Mouse (Mus musculus): ENCODE results near the gene Pwp2. TPM values are rescaled to one million over a fixed set of nuclear protein-coding genes. Genes with fewer than 3 reads are reported as not detected.

Gene Pwp2
- polyA plus RNA-seq, 1 experiment from 2014 or later = 14.2 TPM

DNA sequence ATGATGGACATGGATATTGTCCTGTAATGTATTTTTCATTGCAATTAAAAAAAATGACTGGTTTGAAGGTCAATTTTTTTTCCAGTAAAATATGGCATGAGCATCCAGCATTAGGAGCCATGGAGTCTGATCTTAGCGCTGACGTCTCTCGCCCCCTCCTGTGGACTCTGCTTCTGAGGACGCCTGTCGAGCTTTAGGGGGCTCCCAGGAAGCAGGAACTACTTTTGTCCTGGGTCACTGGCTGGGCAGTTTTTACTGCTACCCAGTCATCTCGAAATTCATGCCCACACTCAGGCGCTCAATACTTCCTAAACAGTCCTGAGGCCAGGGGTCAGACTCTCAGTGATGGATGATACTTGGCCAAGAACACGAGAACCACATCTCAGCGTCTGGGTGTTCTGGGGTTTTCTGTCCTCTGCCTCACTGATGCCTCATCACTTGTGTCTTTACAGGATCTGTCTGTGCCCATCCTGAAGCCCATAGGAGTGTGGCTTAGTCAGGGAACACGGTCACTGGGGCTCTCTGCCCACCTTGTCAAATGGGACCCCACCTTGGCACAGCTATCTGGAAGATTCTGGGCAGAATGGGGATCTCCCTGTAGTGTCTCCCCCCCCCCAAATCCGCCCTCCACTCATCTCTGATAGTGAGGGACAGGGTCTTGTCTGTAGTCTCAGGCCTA lies 45.2 kb downstream of the Pwp2 start:
- Histone ChIP-seq H3K4me3 (no peak overlapping the region), H3K27me3 (replicated peaks) (no peaks in the 10 kb centered on the region), H3K9me3 (replicated peaks) (no peaks in the 10 kb centered on the region), H3K9ac (no peak overlapping the region), H3K27ac (ENCODE audit: poor library complexity, severe bottlenecking) (no peak overlapping the region), H3K36me3 (no peaks in the 10 kb centered on the region), H3K4me2 (no peak overlapping the region), H3K4me1 (replicated peaks) (peaks cover 23% of the 10 kb centered on the region)
- 74% methylated on average over 11 of the region's 11 CpGs for WGBS
- no peak for ATAC-seq (ENCODE audit: insufficient number of reproducible peaks, low FRiP score)

GRCm38 (mm10) chr10:78138812-78139523 lies 46.0 kb downstream of the Pwp2 start:
- H3K4me2 ChIP-seq = 0 out of 2 replicates have a peak overlapping the region, but pooled peaks have one; percentile 11

DNA sequence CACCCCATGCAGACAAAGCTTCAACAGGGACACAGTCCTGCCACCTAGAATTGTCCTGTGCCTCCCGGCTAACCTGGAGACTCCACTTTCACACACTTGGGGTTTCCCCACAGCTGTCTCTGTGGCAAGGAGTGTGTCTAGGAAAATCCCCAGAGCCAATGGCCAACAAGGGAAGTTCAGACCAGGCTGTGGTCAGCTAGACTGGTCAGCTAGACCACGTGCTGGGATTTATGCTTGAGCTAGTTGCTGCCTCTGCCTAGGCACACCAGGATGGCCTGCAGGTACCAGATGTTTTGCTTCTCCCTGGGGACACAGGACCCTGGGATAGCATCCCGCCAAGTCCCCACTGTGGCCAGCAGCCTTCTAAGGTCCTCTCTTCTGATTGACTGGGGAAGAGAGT lies 47.8 kb downstream of the Pwp2 start:
- Histone ChIP-seq H3K9ac (no peak overlapping the region), H3K36me3 (no peaks in the 10 kb centered on the region), H3K4me1 (replicated peaks) (peaks cover 28% of the 10 kb centered on the region), H3K27ac (ENCODE audit: poor library complexity, severe bottlenecking) (no peak overlapping the region), H3K27me3 (replicated peaks) (no peaks in the 10 kb centered on the region), H3K9me3 (replicated peaks) (no peaks in the 10 kb centered on the region), H3K4me2 (no peak overlapping the region), H3K4me3 (no peak overlapping the region)
- 77% methylated on average over 3 of the region's 3 CpGs for WGBS
- no peak for ATAC-seq (ENCODE audit: insufficient number of reproducible peaks, low FRiP score)

More at GRCm38 (mm10) chr10:78138812-78139523, 46.0 kb downstream of the Pwp2 start:
- ATAC-seq (ENCODE audit: insufficient number of reproducible peaks, low FRiP score) = 0 out of 2 replicates have a peak, but pooled peaks have one; percentile 45
- peaks cover 28% of the 10 kb centered on the region for H3K4me1 ChIP-seq (replicated peaks)
- H3K4me3 ChIP-seq = no peak overlapping the region
- H3K9ac ChIP-seq = no peak overlapping the region; the same call in 1 of the 2 replicates
- peak overlapping the region; percentile 61 for H3K27ac ChIP-seq (ENCODE audit: poor library complexity, severe bottlenecking)
- H3K36me3 ChIP-seq = no peaks in the 10 kb centered on the region
- H3K9me3 ChIP-seq (replicated peaks) = no peaks in the 10 kb centered on the region
- H3K27me3 ChIP-seq (replicated peaks) = no peaks in the 10 kb centered on the region
- 44% methylated on average over 14 of the region's 14 CpGs for WGBS

DNA sequence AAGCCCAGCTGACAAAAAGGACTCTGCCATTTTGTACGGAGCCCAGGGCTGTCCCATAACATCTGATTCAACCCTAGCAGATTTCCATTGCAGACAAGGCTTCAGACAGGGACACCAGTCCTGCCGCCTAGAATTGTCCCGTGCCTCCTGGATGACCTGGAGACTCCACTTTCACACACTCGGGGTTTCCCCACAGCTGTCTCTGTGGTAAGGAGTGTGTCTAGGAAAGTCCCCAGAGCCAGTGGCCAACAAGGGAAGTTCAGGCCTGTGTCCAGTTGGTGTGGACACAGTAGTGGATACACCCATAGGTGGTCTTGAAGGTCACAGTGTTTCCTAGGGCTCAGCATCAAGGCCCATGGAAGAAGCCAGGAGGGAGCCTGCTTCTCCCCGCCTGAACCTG lies 49.0 kb downstream of the Pwp2 start:
- Histone ChIP-seq H3K9ac (no peak overlapping the region), H3K27me3 (replicated peaks) (no peaks in the 10 kb centered on the region), H3K27ac (ENCODE audit: poor library complexity, severe bottlenecking) (no peak overlapping the region), H3K4me1 (replicated peaks) (peaks cover 28% of the 10 kb centered on the region), H3K4me3 (no peak overlapping the region), H3K9me3 (replicated peaks) (no peaks in the 10 kb centered on the region), H3K36me3 (no peaks in the 10 kb centered on the region), H3K4me2 (no peak overlapping the region)
- 75% methylated on average over 5 of the region's 5 CpGs for WGBS
- ATAC-seq (ENCODE audit: insufficient number of reproducible peaks, low FRiP score) = no peak

- 11% methylated on average over 14 of the region's 14 CpGs for WGBS
- peak; percentile 51 for ATAC-seq (ENCODE audit: insufficient number of reproducible peaks, low FRiP score)
- Histone ChIP-seq H3K4me2 (peak overlapping the region; percentile 58), H3K9ac (peak overlapping the region; percentile 50; the same call in 1 of the 2 replicates), H3K4me3 (peak overlapping the region; percentile 17; the same call in 1 of the 2 replicates), H3K36me3 (no peaks in the 10 kb centered on the region), H3K4me1 (replicated peaks) (peaks cover 28% of the 10 kb centered on the region), H3K9me3 (replicated peaks) (no peaks in the 10 kb centered on the region), H3K27ac (ENCODE audit: poor library complexity, severe bottlenecking) (no peak overlapping the region), H3K27me3 (replicated peaks) (peaks cover 4% of the 10 kb centered on the region; the same call in 1 of the 2 replicates)
These were observed 49.8 kb downstream of the Pwp2 start for GRCm38 (mm10) chr10:78134975-78135798.

DNA sequence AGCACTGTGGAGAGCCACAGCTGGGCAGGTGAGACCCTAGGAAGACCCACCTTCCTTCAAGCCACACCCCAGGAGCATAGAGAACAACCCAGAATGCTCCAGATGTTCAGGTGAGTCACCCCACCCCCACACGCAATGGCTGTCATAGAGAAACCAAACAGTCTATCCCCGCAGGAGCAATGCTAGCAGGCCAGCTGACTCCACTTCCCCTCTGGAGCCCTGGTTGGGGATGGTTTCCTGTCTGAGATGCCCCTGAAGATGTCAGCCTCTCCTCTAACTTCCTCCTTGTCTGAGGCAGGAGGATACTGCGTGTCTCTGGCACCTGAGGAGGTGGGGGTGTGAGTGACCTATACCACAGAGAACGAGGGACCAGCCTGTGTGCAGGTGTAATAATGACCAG lies 50.5 kb downstream of the Pwp2 start:
- Histone ChIP-seq H3K36me3 (no peaks in the 10 kb centered on the region), H3K27me3 (replicated peaks) (peaks cover 10% of the 10 kb centered on the region; the same call in 1 of the 2 replicates), H3K9ac (no peak overlapping the region; the same call in 1 of the 2 replicates), H3K4me2 (no peak overlapping the region), H3K4me3 (no peak overlapping the region), H3K27ac (ENCODE audit: poor library complexity, severe bottlenecking) (no peak overlapping the region), H3K4me1 (replicated peaks) (peaks cover 26% of the 10 kb centered on the region), H3K9me3 (replicated peaks) (no peaks in the 10 kb centered on the region)
- 61% methylated on average over 4 of the region's 4 CpGs for WGBS
- no peak for ATAC-seq (ENCODE audit: insufficient number of reproducible peaks, low FRiP score)

- no peak overlapping the region for H3K4me2 ChIP-seq
- H3K27me3 ChIP-seq (replicated peaks) = peaks cover 15% of the 10 kb centered on the region
- no peaks in the 10 kb centered on the region for H3K9me3 ChIP-seq (replicated peaks)
- 63% methylated on average over 4 of the region's 4 CpGs for WGBS
- H3K36me3 ChIP-seq = no peaks in the 10 kb centered on the region
- H3K27ac ChIP-seq (ENCODE audit: poor library complexity, severe bottlenecking) = no peak overlapping the region
- H3K9ac ChIP-seq = no peak overlapping the region
- no peak for ATAC-seq (ENCODE audit: insufficient number of reproducible peaks, low FRiP score)
- H3K4me1 ChIP-seq (replicated peaks) = peaks cover 11% of the 10 kb centered on the region
- H3K4me3 ChIP-seq = no peak overlapping the region
These were observed 55.0 kb downstream of the Pwp2 start for GRCm38 (mm10) chr10:78129998-78130397.

GRCm38 (mm10) chr10:78129423-78129822 lies 55.5 kb downstream of the Pwp2 start:
- Histone ChIP-seq H3K27me3 (replicated peaks) (peaks cover 15% of the 10 kb centered on the region), H3K9me3 (replicated peaks) (no peaks in the 10 kb centered on the region), H3K27ac (ENCODE audit: poor library complexity, severe bottlenecking) (no peak overlapping the region), H3K4me2 (no peak overlapping the region), H3K36me3 (no peaks in the 10 kb centered on the region), H3K4me3 (no peak overlapping the region), H3K4me1 (replicated peaks) (peaks cover 11% of the 10 kb centered on the region), H3K9ac (no peak overlapping the region)
- ATAC-seq (ENCODE audit: insufficient number of reproducible peaks, low FRiP score) = no peak
- 32% methylated on average over 11 of the region's 11 CpGs for WGBS

GRCm38 (mm10) chr10:78128647-78129046 lies 56.3 kb downstream of the Pwp2 start:
- H3K36me3 ChIP-seq = no peaks in the 10 kb centered on the region
- 70% methylated on average over 2 of the region's 2 CpGs for whole genome bisulfite sequencing
- peaks cover 14% of the 10 kb centered on the region for H3K4me1 ChIP-seq (replicated peaks)
- H3K9me3 ChIP-seq (replicated peaks) = no peaks in the 10 kb centered on the region
- no peak overlapping the region for H3K27ac ChIP-seq (ENCODE audit: poor library complexity, severe bottlenecking)
- ATAC-seq (ENCODE audit: insufficient number of reproducible peaks, low FRiP score) = no peak
- H3K27me3 ChIP-seq (replicated peaks) = peaks cover 15% of the 10 kb centered on the region
- H3K4me2 ChIP-seq = no peak overlapping the region
- no peak overlapping the region for H3K4me3 ChIP-seq
- H3K9ac ChIP-seq = no peak overlapping the region

DNA sequence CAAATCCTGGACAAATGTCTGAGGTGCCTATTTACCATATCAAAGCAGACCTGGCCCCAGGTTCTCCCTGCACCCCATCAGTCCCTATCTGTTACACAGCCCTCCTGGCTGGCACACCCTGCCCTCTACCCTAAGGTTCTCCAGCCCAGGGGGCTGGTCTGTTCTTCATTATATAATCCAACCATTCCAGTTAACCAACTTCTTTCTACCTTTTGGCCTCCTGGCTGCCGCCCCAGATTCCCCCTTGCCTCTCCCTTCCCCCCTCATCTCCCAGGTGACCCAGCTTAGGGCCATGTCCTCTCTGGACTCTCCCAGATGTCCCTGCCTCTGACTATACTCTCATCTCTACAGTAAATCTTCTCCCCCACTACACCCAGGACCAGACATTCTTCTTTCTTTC lies 57.0 kb downstream of the Pwp2 start:
- Histone ChIP-seq H3K4me2 (no peak overlapping the region), H3K4me3 (no peak overlapping the region)
- ATAC-seq (ENCODE audit: insufficient number of reproducible peaks, low FRiP score) = no peak

More for the DNA sequence above, 57.0 kb downstream of the Pwp2 start:
- H3K4me1 ChIP-seq (replicated peaks) = peaks cover 14% of the 10 kb centered on the region
- H3K27me3 ChIP-seq (replicated peaks) = peaks cover 15% of the 10 kb centered on the region
- H3K27ac ChIP-seq (ENCODE audit: poor library complexity, severe bottlenecking) = no peak overlapping the region
- WGBS = 62% methylated on average over 1 of the region's 1 CpGs
- no peaks in the 10 kb centered on the region for H3K36me3 ChIP-seq
- no peaks in the 10 kb centered on the region for H3K9me3 ChIP-seq (replicated peaks)
- no peak overlapping the region for H3K9ac ChIP-seq

Data from heart, embryonic 12.5 days (tissue).